Mouse (Mus musculus) intestine, embryonic 15.5 days (tissue): ENCODE measurements around the gene Rnasel. TPM values are rescaled to one million over a fixed set of nuclear protein-coding genes. Genes with fewer than 3 reads are reported as not detected.

Experiments used
- ATAC-seq: fragments of 200-750 bp; cut with Nextera tagmentation; 2 replicates; pipeline ENCODE4 v1.8.0; 2017; ENCODE audit warnings: moderate TSS enrichment, moderate library complexity
- H3K27ac ChIP-seq: fragments of 300-500 bp; sonication (generic); 2 replicates; pipeline ENCODE4 v1.5.1; 2015; ENCODE audit warnings: mild to moderate bottlenecking, inconsistent platforms
- H3K27me3 ChIP-seq: fragments of 300-500 bp; sonication (generic); replicated peaks from 2 replicates; pipeline ENCODE4 v1.6.1; 2015; ENCODE audit warnings: inconsistent platforms
- H3K36me3 ChIP-seq: fragments of 300-500 bp; sonication (generic); 2 replicates; pipeline ENCODE4 v1.6.1; 2015; ENCODE audit warnings: inconsistent platforms
- H3K4me1 ChIP-seq: fragments of 300-500 bp; sonication (generic); replicated peaks from 2 replicates; pipeline ENCODE4 v1.6.1; 2015; ENCODE audit warnings: inconsistent platforms
- H3K4me2 ChIP-seq: fragments of 300-500 bp; sonication (generic); replicated peaks from 2 replicates; pipeline ENCODE4 v1.6.1; 2015; ENCODE audit warnings: mild to moderate bottlenecking, inconsistent platforms
- H3K4me3 ChIP-seq: fragments of 300-500 bp; sonication (generic); replicated peaks from 2 replicates; pipeline ENCODE4 v1.5.1; 2015; ENCODE audit warnings: inconsistent platforms
- H3K9ac ChIP-seq: fragments of 300-500 bp; sonication (generic); 2 replicates; pipeline ENCODE4 v1.6.1; 2015; ENCODE audit warnings: inconsistent platforms
- H3K9me3 ChIP-seq: fragments of 300-500 bp; sonication (generic); 2 replicates; pipeline ENCODE4 v1.6.1; 2016; ENCODE audit warnings: inconsistent platforms
- WGBS: fragments of 180-500 bp; shearing (Covaris S2); methylation state at CpG from one replicate; pipeline ENCODE4 v1.1.7; 2015; 5-methylcytosine and 5-hydroxymethylcytosine counted together
- polyA plus RNA-seq: library from polyadenylated mRNA; unstranded; fragments of >200 nt; fragmentation: Nextera tagmentation; extraction: Ambion mirVana; gene quantifications from 2 replicates; pipeline ENCODE4 v1.2.1, GENCODE M21; 2015

Gene Rnasel
- polyA plus RNA-seq, 1 experiment from 2014 or later = 22.9 TPM

GRCm38 (mm10) chr1:153712633-153713032 lies 36.6 kb upstream of the Rnasel start:
- Histone ChIP-seq H3K27ac (no peak overlapping the region), H3K4me2 (no peak overlapping the region), H3K36me3 (no peaks in the 10 kb centered on the region), H3K27me3 (no peaks in the 10 kb centered on the region; the same call in 1 of the 2 replicates), H3K4me1 (peaks cover 9% of the 10 kb centered on the region; the same call in 1 of the 2 replicates), H3K9ac (no peak overlapping the region), H3K4me3 (no peak overlapping the region), H3K9me3 (no peaks in the 10 kb centered on the region)
- WGBS = 90% methylated on average over 2 of the region's 2 CpGs
- no peak for ATAC-seq

GRCm38 (mm10) chr1:153717990-153718389 lies 31.2 kb upstream of the Rnasel start:
- ATAC-seq = no peak
- no peak overlapping the region for H3K27ac ChIP-seq
- no peak overlapping the region for H3K4me3 ChIP-seq
- no peaks in the 10 kb centered on the region for H3K4me1 ChIP-seq
- H3K27me3 ChIP-seq = no peaks in the 10 kb centered on the region; the same call in 1 of the 2 replicates
- H3K36me3 ChIP-seq = no peaks in the 10 kb centered on the region
- H3K4me2 ChIP-seq = no peak overlapping the region
- WGBS = 79% methylated on average over 1 of the region's 1 CpGs
- H3K9me3 ChIP-seq = no peaks in the 10 kb centered on the region
- no peak overlapping the region for H3K9ac ChIP-seq

DNA sequence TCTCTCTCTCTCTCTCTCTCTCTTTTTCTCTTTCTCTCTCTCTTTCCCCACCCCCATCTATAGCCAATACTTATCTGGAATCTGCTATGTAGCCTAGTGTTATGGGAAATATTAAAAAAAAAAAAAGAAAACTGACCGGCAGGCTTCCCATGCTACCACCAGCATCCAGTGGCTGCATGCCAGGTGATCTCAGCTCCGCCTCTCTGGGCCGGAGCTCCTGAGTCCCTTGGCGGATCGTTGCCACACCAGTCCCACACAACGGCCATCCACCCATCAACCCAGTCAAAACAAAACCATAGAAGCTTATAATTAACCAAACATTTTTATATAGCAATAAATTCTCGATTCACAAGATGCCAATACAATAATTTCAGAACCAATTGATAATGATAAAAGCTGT lies 28.3 kb upstream of the Rnasel start:
- Histone ChIP-seq H3K9ac (no peak overlapping the region), H3K4me2 (no peak overlapping the region), H3K27me3 (no peaks in the 10 kb centered on the region), H3K4me3 (no peak overlapping the region), H3K9me3 (no peaks in the 10 kb centered on the region), H3K36me3 (no peaks in the 10 kb centered on the region), H3K27ac (no peak overlapping the region), H3K4me1 (no peaks in the 10 kb centered on the region)
- ATAC-seq = no peak
- 82% methylated on average over 7 of the region's 7 CpGs for WGBS

DNA sequence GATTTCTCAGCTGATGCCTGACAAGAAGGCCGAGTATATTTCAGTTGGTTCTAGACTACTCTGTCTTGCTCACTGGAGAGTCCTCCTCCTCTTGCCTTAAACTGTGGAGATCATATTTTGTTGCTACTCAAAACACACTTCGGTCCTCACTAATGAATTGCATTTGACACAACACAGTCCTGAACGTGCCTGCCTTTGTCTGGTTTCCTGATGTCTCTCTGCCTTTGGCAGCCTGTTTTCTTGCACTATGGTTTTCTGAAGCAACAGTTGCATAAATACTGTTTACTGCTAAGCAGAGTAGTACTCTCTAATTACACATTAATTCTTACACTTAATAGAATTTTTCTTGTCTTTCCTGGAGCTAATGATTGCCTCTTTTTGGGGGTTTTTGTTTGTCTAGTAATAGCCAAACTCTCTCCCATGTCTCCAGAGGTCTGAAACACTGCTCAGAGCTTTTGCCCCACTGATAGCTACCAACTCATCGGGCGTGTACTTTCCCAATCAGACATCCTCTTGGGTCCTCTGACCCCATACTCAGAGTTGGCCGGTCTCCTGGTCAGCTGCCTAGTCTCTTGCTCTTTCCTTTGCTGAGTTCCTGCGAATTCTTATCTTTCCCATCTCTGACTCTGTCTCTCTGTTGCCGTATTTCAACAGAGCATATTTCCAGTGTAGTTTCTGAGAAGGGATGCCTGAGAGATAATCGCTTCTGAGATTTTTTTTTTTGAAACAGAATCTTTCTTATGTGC lies 27.5 kb upstream of the Rnasel start:
- no peak overlapping the region for H3K9ac ChIP-seq
- H3K4me3 ChIP-seq = no peak overlapping the region
- 78% methylated on average over 9 of the region's 9 CpGs for WGBS
- H3K4me2 ChIP-seq = no peak overlapping the region
- no peaks in the 10 kb centered on the region for H3K4me1 ChIP-seq
- no peaks in the 10 kb centered on the region for H3K27me3 ChIP-seq
- H3K36me3 ChIP-seq = no peaks in the 10 kb centered on the region
- no peak overlapping the region for H3K27ac ChIP-seq
- no peaks in the 10 kb centered on the region for H3K9me3 ChIP-seq
- ATAC-seq = no peak

DNA sequence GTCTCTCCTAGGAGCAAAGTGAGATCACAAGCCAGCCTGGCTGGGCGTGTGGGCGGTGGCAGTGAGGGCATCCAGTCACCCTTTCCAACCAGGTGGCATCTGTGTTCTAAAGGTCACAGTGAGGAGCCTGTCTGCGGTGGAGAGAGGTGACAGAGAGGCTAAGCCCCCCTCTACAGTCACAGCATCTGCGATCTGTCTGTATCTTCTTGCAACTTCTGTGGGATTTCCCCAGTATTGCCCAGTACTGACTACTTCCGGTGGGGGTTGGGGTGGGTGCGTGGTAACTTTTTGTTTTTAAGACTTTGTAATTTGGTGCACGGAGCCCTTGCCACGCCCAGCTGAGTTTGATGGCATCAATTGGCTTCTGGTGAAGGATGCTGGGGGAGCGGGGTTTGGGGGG lies 25.8 kb upstream of the Rnasel start:
- no peak for ATAC-seq
- H3K9ac ChIP-seq = no peak overlapping the region
- H3K4me1 ChIP-seq = no peaks in the 10 kb centered on the region
- 73% methylated on average over 9 of the region's 9 CpGs for WGBS
- H3K27me3 ChIP-seq = no peaks in the 10 kb centered on the region
- no peak overlapping the region for H3K4me3 ChIP-seq
- H3K36me3 ChIP-seq = no peaks in the 10 kb centered on the region
- no peaks in the 10 kb centered on the region for H3K9me3 ChIP-seq
- H3K27ac ChIP-seq = no peak overlapping the region
- no peak overlapping the region for H3K4me2 ChIP-seq

DNA sequence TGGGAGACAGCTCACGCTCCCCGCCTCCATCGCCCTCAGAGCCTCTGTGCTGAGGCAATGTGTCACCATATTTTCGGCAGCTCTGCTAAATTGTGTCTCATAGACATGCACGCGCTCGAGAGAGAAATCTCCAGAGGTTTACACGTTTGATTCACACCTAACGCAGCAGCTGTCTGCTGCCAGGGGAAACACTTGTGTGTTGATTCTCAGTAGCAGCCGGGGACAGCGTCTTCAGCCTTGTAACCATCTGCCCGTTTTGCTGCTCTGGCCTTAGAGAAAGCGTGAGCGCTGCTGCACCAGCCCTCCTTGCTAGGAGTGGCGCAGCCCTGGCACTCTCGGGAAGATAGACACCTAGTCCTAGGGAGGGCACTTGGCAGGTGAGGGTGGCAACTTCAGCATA lies 22.6 kb upstream of the Rnasel start:
- no peak overlapping the region for H3K27ac ChIP-seq
- no peaks in the 10 kb centered on the region for H3K4me1 ChIP-seq
- H3K9ac ChIP-seq = no peak overlapping the region
- no peaks in the 10 kb centered on the region for H3K27me3 ChIP-seq
- H3K36me3 ChIP-seq = no peaks in the 10 kb centered on the region
- WGBS = 81% methylated on average over 16 of the region's 16 CpGs
- H3K4me3 ChIP-seq = no peak overlapping the region
- no peak overlapping the region for H3K4me2 ChIP-seq
- ATAC-seq = no peak
- no peaks in the 10 kb centered on the region for H3K9me3 ChIP-seq

GRCm38 (mm10) chr1:153729806-153730205 lies 19.4 kb upstream of the Rnasel start:
- no peak for ATAC-seq
- H3K36me3 ChIP-seq = no peaks in the 10 kb centered on the region
- 54% methylated on average over 2 of the region's 2 CpGs for WGBS
- no peaks in the 10 kb centered on the region for H3K9me3 ChIP-seq
- no peaks in the 10 kb centered on the region for H3K27me3 ChIP-seq
- no peak overlapping the region for H3K4me2 ChIP-seq
- no peaks in the 10 kb centered on the region for H3K4me1 ChIP-seq
- H3K9ac ChIP-seq = no peak overlapping the region
- no peak overlapping the region for H3K4me3 ChIP-seq
- H3K27ac ChIP-seq = no peak overlapping the region

DNA sequence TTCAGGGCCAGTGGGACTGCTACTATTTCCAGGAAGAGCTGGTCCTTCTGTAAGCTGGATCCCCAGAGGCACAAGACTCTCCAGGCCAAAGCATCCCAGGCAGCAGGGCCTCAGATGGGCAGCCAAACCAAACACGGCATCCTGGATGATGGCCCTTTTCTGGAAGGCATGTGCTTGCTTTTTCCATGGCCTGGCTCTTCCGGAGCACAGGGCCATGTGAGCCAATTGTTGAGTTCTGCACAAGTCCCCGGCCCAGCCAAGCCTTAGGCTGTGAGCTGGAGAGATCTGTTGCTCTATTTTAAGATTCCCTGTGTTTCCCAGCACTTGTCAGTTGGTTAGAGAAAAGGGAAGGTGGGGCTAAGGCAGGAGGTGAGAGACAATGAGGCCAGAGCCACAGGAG lies 18.6 kb upstream of the Rnasel start:
- H3K9ac ChIP-seq = no peak overlapping the region
- H3K36me3 ChIP-seq = no peaks in the 10 kb centered on the region
- H3K9me3 ChIP-seq = no peaks in the 10 kb centered on the region
- H3K4me2 ChIP-seq = no peak overlapping the region
- H3K4me3 ChIP-seq = no peak overlapping the region
- H3K27me3 ChIP-seq = no peaks in the 10 kb centered on the region
- 53% methylated on average over 3 of the region's 3 CpGs for WGBS
- H3K27ac ChIP-seq = no peak overlapping the region
- no peaks in the 10 kb centered on the region for H3K4me1 ChIP-seq
- no peak for ATAC-seq

DNA sequence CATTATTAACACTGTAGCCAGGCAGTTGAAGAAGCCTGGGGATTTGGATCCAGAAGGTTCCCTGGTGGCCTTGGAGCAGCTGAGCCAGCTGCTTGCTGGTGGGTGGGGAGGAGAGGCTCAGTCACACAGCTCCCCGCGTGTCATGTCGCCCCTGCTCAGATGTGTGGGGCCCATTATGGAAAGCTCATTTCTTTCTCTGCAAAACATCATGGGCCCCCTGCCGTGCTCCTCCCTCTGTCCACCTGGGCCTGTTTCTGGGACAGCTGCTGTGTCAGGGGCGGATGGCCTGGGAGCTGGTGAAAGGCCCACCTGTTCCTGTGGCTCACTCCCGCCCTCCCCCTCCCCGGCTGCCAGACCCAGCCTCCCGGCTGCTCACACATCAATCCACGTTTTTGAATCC lies 16.0 kb upstream of the Rnasel start:
- H3K4me3 ChIP-seq = no peak overlapping the region
- no peak overlapping the region for H3K4me2 ChIP-seq
- no peak overlapping the region for H3K27ac ChIP-seq
- H3K9ac ChIP-seq = no peak overlapping the region
- peaks cover 8% of the 10 kb centered on the region; the same call in 1 of the 2 replicates for H3K27me3 ChIP-seq
- ATAC-seq = no peak
- no peaks in the 10 kb centered on the region for H3K4me1 ChIP-seq
- WGBS = 50% methylated on average over 9 of the region's 9 CpGs
- no peaks in the 10 kb centered on the region for H3K36me3 ChIP-seq
- no peaks in the 10 kb centered on the region for H3K9me3 ChIP-seq

GRCm38 (mm10) chr1:153734866-153735265 lies 14.4 kb upstream of the Rnasel start:
- Histone ChIP-seq H3K9me3 (no peaks in the 10 kb centered on the region), H3K4me1 (no peaks in the 10 kb centered on the region), H3K9ac (no peak overlapping the region), H3K4me2 (no peak overlapping the region), H3K4me3 (no peak overlapping the region), H3K36me3 (no peaks in the 10 kb centered on the region), H3K27me3 (peaks cover 24% of the 10 kb centered on the region), H3K27ac (no peak overlapping the region)
- no peak for ATAC-seq
- WGBS = 78% methylated on average over 4 of the region's 4 CpGs

DNA sequence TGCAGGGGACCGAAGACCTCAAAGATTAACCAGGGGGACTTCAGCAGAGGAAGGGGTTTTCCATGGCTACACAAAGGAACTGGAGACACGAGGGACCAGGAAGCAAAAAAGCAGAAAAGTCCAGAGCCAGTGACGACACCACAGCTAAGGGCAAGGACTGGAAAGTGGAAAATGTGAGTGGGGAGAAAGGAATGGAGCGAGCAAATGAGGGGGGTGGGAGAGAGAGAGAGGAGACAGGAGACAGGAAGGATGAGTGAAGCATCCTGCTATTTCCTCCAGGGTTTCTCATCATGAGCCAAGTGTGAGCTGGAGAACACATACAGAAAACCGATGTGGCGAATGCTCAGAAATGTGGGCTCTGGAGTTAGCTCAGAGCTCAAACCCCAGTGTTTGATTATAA lies 13.1 kb upstream of the Rnasel start:
- Histone ChIP-seq H3K27ac (no peak overlapping the region), H3K27me3 (peaks cover 34% of the 10 kb centered on the region)

GRCm38 (mm10) chr1:153737101-153738085 lies 11.8 kb upstream of the Rnasel start:
- H3K4me2 ChIP-seq = no peak overlapping the region
- no peaks in the 10 kb centered on the region for H3K9me3 ChIP-seq
- H3K4me3 ChIP-seq = no peak overlapping the region
- H3K27ac ChIP-seq = no peak overlapping the region
- no peak overlapping the region for H3K9ac ChIP-seq
- H3K27me3 ChIP-seq = peaks cover 39% of the 10 kb centered on the region
- no peak for ATAC-seq
- H3K36me3 ChIP-seq = no peaks in the 10 kb centered on the region
- WGBS = 66% methylated on average over 9 of the region's 9 CpGs
- H3K4me1 ChIP-seq = peaks cover 4% of the 10 kb centered on the region; the same call in 1 of the 2 replicates

More for the DNA sequence above, 13.1 kb upstream of the Rnasel start:
- Histone ChIP-seq H3K9me3 (no peaks in the 10 kb centered on the region), H3K9ac (no peak overlapping the region), H3K36me3 (no peaks in the 10 kb centered on the region), H3K4me2 (no peak overlapping the region), H3K4me3 (no peak overlapping the region), H3K4me1 (peaks cover 4% of the 10 kb centered on the region; the same call in 1 of the 2 replicates)
- 55% methylated on average over 6 of the region's 6 CpGs for WGBS
- no peak for ATAC-seq
